Mouse (Mus musculus) Patski (cell line): ENCODE results near the gene Fcna. TPM values are rescaled to one million over a fixed set of nuclear protein-coding genes. Genes with fewer than 3 reads are reported as not detected.
A peak's percentile ranks its signal among the peaks of the same experiment; 100 is the strongest.

Experiments
- ATAC-seq: fragments of 100-300 bp; one replicate; pipeline ENCODE4 v1.8.0; 2021
- CTCF ChIA-PET: fragments of 350-600 bp; sonication (Branson Sonifier 250); formaldehyde crosslinking; loops from one replicate; lab custom pipeline; 2022; ENCODE audit warnings: inconsistent platforms; lab: Charles Lee
- POLR2A ChIA-PET: fragments of 350-600 bp; sonication (Branson Sonifier 250); formaldehyde crosslinking; loops from one replicate; lab custom pipeline; 2022; ENCODE audit warnings: antibody characterized with exemption, inconsistent platforms; lab: Charles Lee
- DNase-seq: peaks from one replicate; pipeline ENCODE4 v3.0.0-alpha.2; 2011; ENCODE audit warnings: low read depth, low spot score
- H3K27me3 ChIP-seq: fragments of 371-371 bp; one replicate; pipeline ENCODE4 v1.5.1; 2021
- CTCF ChIP-seq: fragments of 100-300 bp; IDR thresholded peaks from one replicate; pipeline ENCODE4 v1.5.1; 2021
- in situ Hi-C: fragments of 300-500 bp; cut with MboI; formaldehyde crosslinking; loops from 3 replicates; pipeline ENCODE4 v1.11.1; 2018; ENCODE audit warnings: low pct_unique_long_range_greater_than_20kb, mixed read lengths
- polyA plus RNA-seq: library from polyadenylated mRNA; unstranded; gene quantifications from one replicate; pipeline ENCODE4 v1.2.3, GENCODE M21; 2021

Fcna gene
- polyA plus RNA-seq, 1 experiment from 2014 or later, result not detected

DNA sequence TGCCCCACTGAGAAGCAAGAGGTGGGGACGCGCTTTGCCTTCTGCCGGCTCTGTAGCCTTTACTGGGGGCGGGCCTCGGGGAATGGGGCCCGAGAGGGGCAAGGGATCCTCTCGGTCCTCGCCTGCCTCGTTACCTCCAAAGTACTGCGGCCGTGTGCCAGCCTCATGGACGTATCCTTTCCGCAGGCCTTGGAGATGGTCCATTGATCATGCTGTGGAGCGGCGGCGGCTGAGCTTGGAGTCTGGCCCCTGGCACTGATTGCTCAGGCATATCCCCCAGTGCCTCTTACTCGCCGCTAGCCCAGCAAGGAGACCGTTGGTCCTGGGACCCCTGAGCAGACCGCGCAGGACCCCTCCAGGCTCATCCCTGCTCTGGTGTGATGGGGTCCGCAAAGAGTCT, 11.4 kb downstream of the Fcna start:
- DNase-seq (no peak), ATAC-seq (no peak)
- ChIA-PET CTCF (no interaction called here), POLR2A (interaction anchor here (0.6 kb wide), 1 partner anchor 683 kb away, joined by 3 read pairs; no protein-coding TSS in a partner anchor)
- TF ChIP-seq CTCF, result no peak
- no peaks in the 10 kb centered on the region for H3K27me3 ChIP-seq
- in situ Hi-C loops, result no loop called here

- ATAC-seq, result no peak
- CTCF ChIA-PET, result interaction anchor here (1.2 kb wide), 1 partner anchor 27 kb away, joined by 4 read pairs; the partner anchor contains the start of gene Ajm1
These were observed 19.2 kb downstream of the Fcna start for GRCm38 (mm10) chr2:25608671-25609070.

DNA sequence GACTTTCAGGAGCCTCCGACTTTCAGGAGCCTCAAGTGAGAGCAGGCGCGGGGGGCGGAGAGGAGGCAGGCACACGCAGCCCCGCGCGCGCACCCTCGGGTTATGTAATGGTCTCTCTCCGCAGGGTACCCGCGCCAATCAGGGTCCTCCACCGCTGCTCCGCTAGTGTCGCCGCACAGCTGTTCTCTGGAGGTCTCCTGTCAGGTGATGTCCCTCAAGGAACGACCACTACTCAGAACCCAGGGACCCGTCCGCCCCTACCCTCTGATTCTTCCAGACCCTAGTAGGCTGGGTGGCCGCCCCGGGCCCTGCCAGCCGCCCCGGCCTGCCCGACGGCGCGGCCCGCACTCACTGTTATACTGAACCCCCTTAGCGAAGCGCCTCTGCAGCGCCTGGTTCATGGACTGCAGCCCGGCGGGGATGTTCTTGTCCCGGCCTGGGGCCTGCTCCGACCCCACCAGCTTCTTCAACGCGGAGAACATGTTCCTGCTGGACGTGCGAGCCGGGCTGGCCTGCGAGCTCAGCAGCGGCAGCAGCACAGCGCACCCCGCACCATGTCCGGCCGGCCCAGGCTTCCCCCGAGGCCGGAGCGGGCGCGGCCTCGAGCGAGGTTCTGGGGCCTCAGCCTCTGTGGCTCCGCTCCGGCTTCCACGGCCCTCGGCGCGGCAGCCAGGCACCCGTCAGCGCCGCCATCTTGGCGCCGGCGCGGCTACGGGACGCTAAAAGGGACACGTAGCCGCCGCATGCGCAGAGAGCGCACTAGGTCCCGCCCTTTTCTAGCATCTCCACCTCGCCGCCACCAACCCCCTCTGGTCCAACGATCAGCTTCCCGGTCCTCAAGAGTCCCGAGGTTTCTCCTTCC, 19.8 kb downstream of the Fcna start, which contains the start of gene Rabl6:
Gene Rabl6 (minus strand): TSS at position 761 of the 862 bp plus-strand sequence.
- TF ChIP-seq CTCF, result no peak
- DNase-seq, result peak; percentile 44
- POLR2A ChIA-PET, result interaction anchor here (0.6 to 0.7 kb wide), 2 partner anchors 26 to 245 kb away, joined by 3 read pairs; partner anchors contain the start of gene Ajm1
- H3K27me3 ChIP-seq, result no peaks in the 10 kb centered on the region
- CTCF ChIA-PET, result interaction anchor here (1.2 kb wide), 1 partner anchor 26 kb away, joined by 4 read pairs; the partner anchor contains the start of gene Ajm1
- in situ Hi-C loops, result no loop called here
- peak; percentile 75 for ATAC-seq

More at GRCm38 (mm10) chr2:25608671-25609070, 19.2 kb downstream of the Fcna start:
- POLR2A ChIA-PET, result interaction anchor here (0.6 to 1.3 kb wide), 3 partner anchors 12 to 246 kb away, joined by 3 to 4 read pairs (median 3); partner anchors contain the start of gene Ajm1
- H3K27me3 ChIP-seq, result no peaks in the 10 kb centered on the region
- in situ Hi-C loops, result no loop called here
- DNase-seq, result no peak
- no peak for TF ChIP-seq CTCF

DNA sequence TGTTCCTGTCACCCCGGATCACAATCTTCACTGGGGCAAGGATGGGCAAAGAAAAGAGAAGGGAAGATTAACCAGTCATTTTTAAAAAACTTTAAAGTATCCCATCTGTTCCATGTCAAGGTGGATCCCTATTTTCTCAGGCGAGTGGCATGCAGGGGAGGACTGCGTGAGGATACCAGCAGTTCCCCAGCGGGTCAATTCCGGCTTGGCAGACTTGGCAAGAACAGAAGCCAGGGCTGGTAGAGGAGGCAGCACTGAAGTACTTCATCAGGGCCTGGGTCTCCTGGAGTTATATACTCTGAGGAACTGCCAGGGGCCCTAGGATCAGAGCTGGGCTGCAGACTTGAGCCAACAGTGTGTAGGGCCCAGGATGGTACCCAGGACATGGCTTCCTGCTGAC, 25.3 kb downstream of the Fcna start:
- in situ Hi-C loops, result no loop called here
- ATAC-seq, result no peak

DNA sequence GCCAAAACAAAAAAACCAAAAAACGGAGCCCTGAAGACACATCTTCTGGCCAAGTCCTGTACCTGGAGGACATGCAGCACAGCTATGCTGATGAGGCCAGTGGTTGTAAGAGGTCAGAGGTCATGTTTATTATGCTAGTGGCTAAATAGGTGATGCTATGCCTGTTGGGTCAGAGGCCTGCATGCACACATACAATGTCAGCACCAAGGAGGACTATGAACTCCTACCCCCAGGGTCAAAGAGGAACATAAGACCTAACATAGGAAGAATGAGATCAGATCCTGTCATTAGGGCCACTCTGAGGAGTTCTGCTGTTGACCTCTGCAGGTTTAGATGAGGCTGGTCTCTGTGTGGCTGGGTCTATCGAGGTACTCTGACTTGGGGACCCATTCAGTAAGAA, 27.8 kb downstream of the Fcna start:
- H3K27me3 ChIP-seq, result no peaks in the 10 kb centered on the region
- CTCF ChIA-PET, result no interaction called here
- in situ Hi-C loops, result no loop called here
- no peak for TF ChIP-seq CTCF
- DNase-seq, result no peak
- no peak for ATAC-seq
- POLR2A ChIA-PET, result no interaction called here

More for the DNA sequence above, 25.3 kb downstream of the Fcna start:
- DNase-seq, result no peak
- TF ChIP-seq CTCF, result no peak
- ChIA-PET CTCF (no interaction called here), POLR2A (no interaction called here)
- H3K27me3 ChIP-seq, result no peaks in the 10 kb centered on the region

DNA sequence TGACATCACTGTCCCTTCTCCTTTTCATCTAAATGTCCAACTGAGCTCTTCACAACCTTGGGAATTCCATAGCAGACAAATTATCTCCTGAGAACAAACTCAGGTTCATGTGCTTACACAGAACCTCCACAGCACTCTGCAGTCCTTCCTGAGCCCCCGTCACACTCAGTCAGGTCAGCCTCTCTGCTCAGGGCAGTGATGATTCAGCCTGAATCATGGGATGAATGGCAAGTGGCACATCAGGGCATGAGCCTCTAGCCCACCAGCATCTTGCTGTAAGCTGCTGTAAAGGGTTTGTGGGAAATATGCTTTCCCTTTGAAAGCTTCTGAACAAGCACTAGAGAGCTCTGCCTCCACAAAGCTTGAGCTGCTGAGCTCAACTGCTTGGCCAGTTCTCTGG, 29.1 kb downstream of the Fcna start:
- ATAC-seq, result no peak
- ChIA-PET POLR2A (interaction anchor here (1.2 kb wide), 1 partner anchor 10 kb away, joined by 4 read pairs; no protein-coding TSS in a partner anchor), CTCF (no interaction called here)
- no peak for DNase-seq
- no peak for TF ChIP-seq CTCF
- in situ Hi-C loops, result no loop called here
- no peaks in the 10 kb centered on the region for H3K27me3 ChIP-seq

GRCm38 (mm10) chr2:25596765-25597510, 30.9 kb downstream of the Fcna start:
- no peak for TF ChIP-seq CTCF
- DNase-seq, result no peak
- CTCF ChIA-PET, result no interaction called here

DNA sequence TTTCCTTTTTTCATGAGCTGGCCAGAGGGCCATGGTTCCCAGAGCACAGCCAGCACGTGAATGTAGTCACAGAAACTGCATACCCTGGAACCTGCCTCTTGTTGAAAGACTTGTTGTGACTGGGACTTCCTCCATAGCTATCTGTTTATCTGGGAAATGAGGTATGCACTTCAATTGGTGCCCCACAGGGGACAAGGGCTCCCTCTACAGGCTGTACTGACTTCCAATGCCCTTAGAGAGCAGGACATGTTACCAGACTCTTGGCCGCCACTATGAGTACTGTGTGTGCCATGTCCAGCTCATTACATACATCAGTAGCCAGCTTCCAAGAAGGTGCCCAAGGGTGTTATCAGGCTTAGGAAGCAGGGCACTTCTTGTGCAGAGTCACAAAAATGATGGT, 36.0 kb downstream of the Fcna start:
- ATAC-seq, result no peak
- DNase-seq, result no peak
- in situ Hi-C loops, result no loop called here
- no peaks in the 10 kb centered on the region for H3K27me3 ChIP-seq
- TF ChIP-seq CTCF, result no peak
- ChIA-PET CTCF (interaction anchor here (1.0 to 4.7 kb wide), 7 partner anchors 11 to 131 kb away, joined by 3 to 30 read pairs (median 4); partner anchors contain the start of genes Ajm1, Mamdc4, Paxx and Phpt1), POLR2A (interaction anchor here (0.6 kb wide), 1 partner anchor 59 kb away, joined by 5 read pairs; no protein-coding TSS in a partner anchor)

More at GRCm38 (mm10) chr2:25596765-25597510, 30.9 kb downstream of the Fcna start:
- H3K27me3 ChIP-seq, result no peaks in the 10 kb centered on the region
- no peak for ATAC-seq
- POLR2A ChIA-PET, result no interaction called here
- in situ Hi-C loops, result no loop called here

DNA sequence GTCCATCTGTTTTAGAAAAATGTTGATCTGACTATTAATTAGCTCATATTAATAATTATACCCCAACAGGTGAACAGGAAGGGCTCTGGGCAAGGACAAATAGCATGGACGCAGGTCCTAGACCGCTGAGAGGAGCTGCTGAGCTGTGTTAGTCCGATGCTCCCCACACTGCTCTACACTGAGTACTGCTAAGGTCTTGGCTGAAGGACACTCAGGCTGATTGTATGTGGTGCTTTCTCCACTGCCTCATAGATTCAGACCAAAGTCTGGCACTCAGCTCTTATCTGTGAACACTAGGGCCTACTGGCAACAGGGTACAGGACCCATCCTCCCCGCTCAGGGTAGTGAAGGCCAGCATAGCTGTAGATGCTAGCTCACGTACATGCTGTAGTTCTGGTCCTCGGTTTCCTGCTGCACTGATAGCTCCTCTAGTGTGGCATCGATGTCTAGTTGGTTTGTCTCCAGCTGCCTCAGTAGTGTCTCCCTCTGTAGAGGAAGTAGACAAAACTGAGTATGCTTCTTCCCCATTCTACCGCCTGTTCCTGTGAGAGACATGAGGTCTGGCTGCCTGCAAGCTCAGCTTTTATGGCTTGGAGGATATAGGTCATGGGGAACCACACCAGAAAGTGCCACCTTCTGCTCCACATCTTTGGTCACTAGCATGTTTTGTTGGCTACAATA, 39.5 kb downstream of the Fcna start:
- ChIA-PET CTCF (interaction anchor here (1.1 kb wide), 1 partner anchor 15 kb away, joined by 3 read pairs; no protein-coding TSS in a partner anchor), POLR2A (interaction anchor here (1.0 to 1.2 kb wide), 2 partner anchors 10 to 13 kb away, joined by 4 to 5 read pairs; partner anchors contain the start of gene Phpt1)
- no peaks in the 10 kb centered on the region for H3K27me3 ChIP-seq
- DNase-seq (no peak), ATAC-seq (no peak)
- in situ Hi-C loops, result no loop called here
- no peak for TF ChIP-seq CTCF

DNA sequence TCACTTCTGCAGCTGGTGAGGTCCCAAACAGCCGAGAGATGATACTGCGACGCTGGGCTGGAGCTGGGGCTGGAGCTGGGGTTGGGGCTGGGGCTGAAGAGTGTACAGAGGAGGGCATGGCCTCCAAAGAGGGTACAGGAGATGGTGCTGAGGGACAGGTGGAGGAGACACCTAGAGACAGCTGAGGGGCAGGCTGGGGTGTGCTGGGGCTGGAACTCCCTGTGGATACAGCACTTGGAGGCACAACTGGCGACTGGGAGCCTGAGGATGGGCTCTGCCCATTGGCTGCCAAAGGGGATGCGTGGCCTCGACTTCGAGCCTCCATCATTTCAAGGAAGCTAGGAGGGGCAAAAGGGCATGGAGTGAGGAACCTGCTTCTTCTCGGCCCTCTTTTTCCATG, 40.5 kb downstream of the Fcna start:
- no peaks in the 10 kb centered on the region for H3K27me3 ChIP-seq
- DNase-seq (no peak), ATAC-seq (no peak)
- ChIA-PET CTCF (interaction anchor here (1.1 to 1.5 kb wide), 2 partner anchors 11 to 16 kb away, joined by 3 read pairs; no protein-coding TSS in a partner anchor), POLR2A (interaction anchor here (1.3 kb wide), 1 partner anchor 8 kb away, joined by 4 read pairs; no protein-coding TSS in a partner anchor)
- in situ Hi-C loops, result no loop called here
- TF ChIP-seq CTCF, result no peak
